Mouse (Mus musculus): Measurements from ENCODE around the gene Arhgdia.
"Not testable (repeated sequence)": the region's sequence is repeated elsewhere in the genome, so short reads cannot be mapped to it uniquely, and the experiment has no call there.

Gene Arhgdia

DNA sequence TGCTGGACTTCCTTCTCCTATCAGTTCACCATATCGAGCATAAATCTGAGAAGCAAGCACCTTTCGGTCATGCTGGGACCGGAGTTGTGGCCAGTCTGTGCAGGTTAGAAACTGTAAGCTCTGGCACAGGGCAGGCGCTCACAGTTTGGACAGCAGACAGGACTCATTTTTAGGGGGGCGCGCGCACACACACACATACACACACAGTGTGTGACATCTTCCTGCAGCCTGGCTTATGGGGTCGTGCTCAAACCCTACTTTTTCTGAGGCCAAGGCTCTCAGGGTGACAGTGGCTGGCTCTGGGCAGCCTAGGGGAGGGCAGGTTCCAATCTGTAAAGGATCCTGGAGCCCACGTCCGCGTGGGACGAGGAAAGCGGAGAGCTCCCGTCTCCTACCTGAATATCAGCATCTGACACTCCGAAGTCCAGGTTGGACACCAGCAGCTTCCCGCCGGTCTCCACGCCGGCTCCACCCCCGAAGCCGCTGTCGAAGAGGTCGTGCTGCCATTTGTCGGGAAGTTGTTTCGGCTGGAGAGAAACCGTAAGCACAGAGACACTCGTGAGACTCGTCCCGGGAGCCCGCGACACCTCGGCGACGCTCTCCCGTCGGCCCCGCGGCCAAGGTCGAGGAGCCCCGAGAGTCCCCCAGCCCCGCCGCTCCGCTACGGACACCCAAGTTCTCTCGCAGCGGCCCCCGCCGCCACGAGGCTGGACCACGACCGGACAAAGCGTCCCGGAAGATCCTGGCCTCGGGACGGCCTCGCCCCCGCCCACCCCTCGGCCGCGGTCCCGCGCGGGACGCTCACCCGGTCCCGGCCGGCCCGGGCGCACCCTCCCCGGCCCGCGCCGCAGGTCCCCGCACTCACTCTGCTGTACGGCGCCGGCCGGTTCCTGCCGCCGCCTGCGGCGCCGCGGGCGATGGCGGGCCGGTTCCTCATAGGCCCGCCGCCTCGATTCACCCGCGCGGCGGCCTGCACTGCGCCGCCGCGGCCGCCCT lies 16.1 kb upstream of the Arhgdia start:
- peak overlapping the region; percentile 96 for H3K4me3 ChIP-seq (replicated peaks; ENCODE audit: low read length)
- peaks cover 61% of the 10 kb centered on the region for H3K4me1 ChIP-seq (replicated peaks; ENCODE audit: low read depth, low read length)
- no peaks in the 10 kb centered on the region for H3K27me3 ChIP-seq (ENCODE audit: insufficient read depth, low read length)
- H3K9me3 ChIP-seq (ENCODE audit: low read length): no peaks in the 10 kb centered on the region
- TF ChIP-seq CTCF (conservative IDR thresholded peaks at IDR 0.05; ENCODE audit: low read length) (no peak), NANOG (IDR thresholded peaks at IDR 0.05; ENCODE audit: borderline replicate concordance, low read length) (no peak), POU5F1 (IDR thresholded peaks at IDR 0.05; ENCODE audit: borderline replicate concordance, low read length) (no peak)
- H3K36me3 ChIP-seq (ENCODE audit: insufficient read depth, low read length): peaks cover 82% of the 10 kb centered on the region

- no peak for TF ChIP-seq CTCF (conservative IDR thresholded peaks at IDR 0.05; ENCODE audit: low read length)
- no peak for TF ChIP-seq POU5F1 (IDR thresholded peaks at IDR 0.05; ENCODE audit: borderline replicate concordance, low read length)
- TF ChIP-seq NANOG (IDR thresholded peaks at IDR 0.05; ENCODE audit: borderline replicate concordance, low read length): no peak
- Histone ChIP-seq H3K36me3 (ENCODE audit: insufficient read depth, low read length) (peaks cover 87% of the 10 kb centered on the region), H3K9me3 (ENCODE audit: low read length) (no peaks in the 10 kb centered on the region), H3K4me1 (replicated peaks; ENCODE audit: low read depth, low read length) (peaks cover 6% of the 10 kb centered on the region), H3K4me3 (replicated peaks; ENCODE audit: low read length) (no peak overlapping the region), H3K27me3 (ENCODE audit: insufficient read depth, low read length) (no peaks in the 10 kb centered on the region)
Observed at GRCm38 (mm10) chr11:120588531-120588930, 7.1 kb upstream of the Arhgdia start.

- Histone ChIP-seq H3K9me3 (ENCODE audit: low read length) (no peaks in the 10 kb centered on the region), H3K4me1 (replicated peaks; ENCODE audit: low read depth, low read length) (peaks cover 29% of the 10 kb centered on the region), H3K4me3 (replicated peaks; ENCODE audit: low read length) (no peak overlapping the region), H3K36me3 (ENCODE audit: insufficient read depth, low read length) (peaks cover 58% of the 10 kb centered on the region), H3K27me3 (ENCODE audit: insufficient read depth, low read length) (no peaks in the 10 kb centered on the region)
- TF ChIP-seq POU5F1 (IDR thresholded peaks at IDR 0.05; ENCODE audit: borderline replicate concordance, low read length) (no peak), CTCF (conservative IDR thresholded peaks at IDR 0.05; ENCODE audit: low read length) (peak; percentile 10; the same call in 1 of the 2 replicates)
Observed at GRCm38 (mm10) chr11:120583937-120584336, 2.5 kb upstream of the Arhgdia start.

GRCm38 (mm10) chr11:120582982-120583293 lies 1.5 kb upstream of the Arhgdia start:
- H3K36me3 ChIP-seq (ENCODE audit: insufficient read depth, low read length): peaks cover 58% of the 10 kb centered on the region

DNA sequence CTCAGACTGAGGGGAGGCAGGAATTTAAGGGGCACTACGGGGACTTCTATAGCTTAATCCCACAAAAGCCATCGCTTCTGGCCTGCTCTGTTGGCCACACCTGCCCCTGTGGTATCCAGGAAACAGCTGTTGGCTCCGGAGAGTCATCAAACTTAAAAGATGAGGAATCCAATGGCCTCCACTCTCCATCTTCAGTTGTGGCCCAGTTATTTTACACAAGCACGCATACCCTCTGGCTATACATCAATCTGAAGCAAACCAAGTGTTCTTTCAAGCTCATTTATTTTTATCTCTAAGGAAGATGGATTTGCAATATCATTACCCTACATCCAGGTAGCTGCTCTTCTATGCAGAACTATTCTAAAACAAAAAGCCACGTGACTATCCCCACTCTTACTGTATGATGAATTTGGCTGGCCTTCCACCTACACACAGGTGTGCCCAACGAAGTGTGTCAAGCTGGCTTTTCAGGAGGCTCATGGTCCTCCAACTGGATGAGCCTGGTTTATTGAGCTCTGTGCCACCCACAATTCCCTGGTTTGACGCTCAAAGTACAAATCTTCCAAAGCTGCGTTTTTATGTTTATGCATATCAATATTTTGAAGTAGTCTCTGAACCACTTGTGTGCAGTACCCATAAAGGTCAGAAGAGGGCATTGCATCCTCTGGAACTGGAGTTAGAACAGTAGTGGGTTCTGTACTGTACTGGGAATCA lies 1.0 kb upstream of the Arhgdia start:
- Histone ChIP-seq H3K4me1 (replicated peaks; ENCODE audit: low read depth, low read length) (peaks cover 44% of the 10 kb centered on the region), H3K36me3 (ENCODE audit: insufficient read depth, low read length) (peaks cover 58% of the 10 kb centered on the region), H3K27me3 (ENCODE audit: insufficient read depth, low read length) (no peaks in the 10 kb centered on the region), H3K4me3 (replicated peaks; ENCODE audit: low read length) (peak overlapping the region; percentile 96), H3K9me3 (ENCODE audit: low read length) (no peaks in the 10 kb centered on the region)
- no peak for TF ChIP-seq NANOG (IDR thresholded peaks at IDR 0.05; ENCODE audit: borderline replicate concordance, low read length)
- peak; percentile 86 for TF ChIP-seq CTCF (conservative IDR thresholded peaks at IDR 0.05; ENCODE audit: low read length)

More at GRCm38 (mm10) chr11:120582982-120583293, 1.5 kb upstream of the Arhgdia start:
- not testable (repeated sequence) for H3K9me3 ChIP-seq (ENCODE audit: low read length); H3K4me3 ChIP-seq (replicated peaks; ENCODE audit: low read length); H3K27me3 ChIP-seq (ENCODE audit: insufficient read depth, low read length)
- peaks cover 39% of the 10 kb centered on the region for H3K4me1 ChIP-seq (replicated peaks; ENCODE audit: low read depth, low read length)

- TF ChIP-seq POU5F1 (IDR thresholded peaks at IDR 0.05; ENCODE audit: borderline replicate concordance, low read length): no peak
- no peak for TF ChIP-seq CTCF (conservative IDR thresholded peaks at IDR 0.05; ENCODE audit: low read length)
- no peak for TF ChIP-seq NANOG (IDR thresholded peaks at IDR 0.05; ENCODE audit: borderline replicate concordance, low read length)
- Histone ChIP-seq H3K27me3 (ENCODE audit: insufficient read depth, low read length) (no peaks in the 10 kb centered on the region), H3K9me3 (ENCODE audit: low read length) (no peaks in the 10 kb centered on the region), H3K4me1 (replicated peaks; ENCODE audit: low read depth, low read length) (peaks cover 56% of the 10 kb centered on the region), H3K4me3 (replicated peaks; ENCODE audit: low read length) (peak overlapping the region; percentile 96), H3K36me3 (ENCODE audit: insufficient read depth, low read length) (peaks cover 58% of the 10 kb centered on the region)
Observed at GRCm38 (mm10) chr11:120580871-120581331, 523 bp downstream of the Arhgdia start.

DNA sequence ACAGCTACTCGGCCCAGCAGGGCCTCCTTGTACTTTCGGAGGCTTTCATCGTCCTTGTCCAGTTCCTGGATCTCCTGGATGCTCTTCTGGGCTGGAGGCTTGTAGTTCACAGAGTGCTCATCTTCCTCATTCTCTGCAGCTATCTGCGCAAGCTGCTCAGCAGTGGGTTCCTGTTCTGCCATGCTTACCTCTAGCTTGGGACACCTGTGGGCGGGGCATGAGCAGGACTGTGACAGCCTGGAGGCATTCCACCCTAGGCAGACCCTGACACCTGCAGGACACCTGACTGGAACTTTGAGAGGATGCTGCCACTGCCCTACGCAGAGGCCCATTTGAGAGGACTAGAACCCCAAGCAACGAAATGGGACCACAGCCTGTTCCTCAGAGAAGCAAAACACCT lies 1.2 kb downstream of the Arhgdia start:
- Histone ChIP-seq H3K4me1 (replicated peaks; ENCODE audit: low read depth, low read length) (peaks cover 58% of the 10 kb centered on the region), H3K27me3 (ENCODE audit: insufficient read depth, low read length) (no peaks in the 10 kb centered on the region), H3K4me3 (replicated peaks; ENCODE audit: low read length) (peak overlapping the region; percentile 96), H3K9me3 (ENCODE audit: low read length) (no peaks in the 10 kb centered on the region), H3K36me3 (ENCODE audit: insufficient read depth, low read length) (peaks cover 51% of the 10 kb centered on the region)
- TF ChIP-seq CTCF (conservative IDR thresholded peaks at IDR 0.05; ENCODE audit: low read length): no peak
- no peak for TF ChIP-seq NANOG (IDR thresholded peaks at IDR 0.05; ENCODE audit: borderline replicate concordance, low read length)
- TF ChIP-seq POU5F1 (IDR thresholded peaks at IDR 0.05; ENCODE audit: borderline replicate concordance, low read length): no peak

DNA sequence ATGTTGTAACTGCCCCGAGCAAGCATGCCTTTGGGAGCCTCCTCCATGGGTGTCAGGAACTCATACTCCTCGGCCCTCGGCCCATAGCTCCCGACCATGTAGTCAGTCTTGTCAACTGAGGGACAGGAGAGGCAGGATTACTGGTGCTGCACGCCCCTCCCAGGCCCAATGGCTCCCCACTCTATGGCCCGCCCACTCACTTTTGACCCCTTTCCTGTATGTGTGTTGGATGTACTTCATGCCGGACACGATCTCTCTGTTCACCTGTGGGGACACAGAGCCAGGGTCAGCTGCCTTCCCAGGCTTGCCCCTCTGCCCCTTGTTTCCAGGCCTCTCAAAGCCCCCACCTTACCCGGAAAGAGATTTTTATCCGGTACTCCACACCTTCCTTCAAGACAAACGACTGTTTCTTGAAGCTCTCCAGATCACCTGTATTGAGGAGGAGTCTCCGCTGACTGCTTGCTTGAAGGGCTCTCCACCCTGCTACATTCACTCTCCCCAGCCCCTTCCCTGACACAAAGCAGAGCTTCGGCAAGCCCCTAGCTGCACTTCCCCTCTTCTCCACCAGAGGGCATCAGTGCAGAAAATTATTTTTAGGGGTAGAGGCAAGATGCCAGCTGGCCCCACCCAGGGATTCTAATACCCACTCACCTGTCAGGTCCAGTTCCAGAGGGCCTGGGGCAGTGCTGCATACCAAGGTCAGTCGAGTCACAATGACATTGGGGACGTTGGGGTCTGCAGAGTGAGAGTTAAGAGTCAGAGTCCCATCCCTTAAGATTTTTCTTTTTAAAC lies 1.9 kb downstream of the Arhgdia start:
- Histone ChIP-seq H3K36me3 (ENCODE audit: insufficient read depth, low read length) (peaks cover 48% of the 10 kb centered on the region), H3K9me3 (ENCODE audit: low read length) (no peaks in the 10 kb centered on the region), H3K4me1 (replicated peaks; ENCODE audit: low read depth, low read length) (peaks cover 64% of the 10 kb centered on the region), H3K4me3 (replicated peaks; ENCODE audit: low read length) (peak overlapping the region; percentile 96), H3K27me3 (ENCODE audit: insufficient read depth, low read length) (no peaks in the 10 kb centered on the region)
- no peak for TF ChIP-seq NANOG (IDR thresholded peaks at IDR 0.05; ENCODE audit: borderline replicate concordance, low read length)
- TF ChIP-seq CTCF (conservative IDR thresholded peaks at IDR 0.05; ENCODE audit: low read length): peak; percentile 100
- no peak for TF ChIP-seq POU5F1 (IDR thresholded peaks at IDR 0.05; ENCODE audit: borderline replicate concordance, low read length)
